Mouse (Mus musculus) heart, adult 2 months (tissue): Measurements from ENCODE around the gene Eefsec.

ENCODE experiments used
- CTCF ChIP-seq: fragments of 200-600 bp; IDR thresholded peaks from 2 replicates; pipeline ENCODE4 v1.8.1; 2022; ENCODE audit warnings: antibody characterized with exemption, mild to moderate bottlenecking, moderate library complexity
- EP300 ChIP-seq: fragments of 200-500 bp; IDR thresholded peaks from 2 replicates; pipeline ENCODE4 v1.6.1; 2011; ENCODE audit warnings: low read depth, low read length, control low read depth; ENCODE audit not compliant: insufficient read depth
- POLR2A ChIP-seq: fragments of 200-500 bp; IDR thresholded peaks from 2 replicates; pipeline ENCODE4 v1.6.1; 2011; ENCODE audit warnings: mild to moderate bottlenecking, low read depth, low read length, control low read depth; ENCODE audit not compliant: insufficient read depth

GRCm38 (mm10) chr6:88480421-88480820, 34.1 kb upstream of the Eefsec start:
- TF ChIP-seq CTCF: no peak
- TF ChIP-seq POLR2A: no peak
- TF ChIP-seq EP300: no peak
